Mouse (Mus musculus): Measurements from ENCODE around the gene Adsl.

The Adsl gene

DNA sequence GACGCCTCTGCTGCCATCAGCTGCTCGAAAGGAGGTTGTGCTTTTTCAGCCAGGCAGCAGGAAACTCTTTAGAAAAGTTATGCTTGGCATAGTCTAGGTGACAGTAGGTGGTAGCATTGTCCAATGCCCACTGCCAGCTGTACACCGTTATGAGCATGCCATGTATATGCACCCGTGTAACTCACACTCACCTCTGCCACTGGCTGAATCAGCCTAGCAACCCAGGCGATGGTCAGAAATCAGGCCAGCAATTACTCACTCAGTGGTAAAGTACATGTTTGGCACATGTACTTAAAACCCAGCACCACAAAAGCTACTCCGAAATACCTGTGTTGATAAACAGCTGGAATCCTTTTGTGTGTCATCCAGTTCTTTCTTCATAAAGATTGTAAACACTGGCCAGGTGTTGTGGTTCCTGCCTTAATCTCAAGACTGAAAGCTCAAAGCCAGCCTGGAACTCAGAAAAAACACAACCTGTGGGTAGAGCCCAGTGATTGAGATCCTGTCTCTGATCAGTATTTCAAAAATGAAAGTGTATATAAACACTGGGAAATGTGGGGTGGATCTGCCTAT is 6.7 kb upstream of the Adsl start:
- no peak for DNase-seq (ENCODE audit: low spot score)

DNA sequence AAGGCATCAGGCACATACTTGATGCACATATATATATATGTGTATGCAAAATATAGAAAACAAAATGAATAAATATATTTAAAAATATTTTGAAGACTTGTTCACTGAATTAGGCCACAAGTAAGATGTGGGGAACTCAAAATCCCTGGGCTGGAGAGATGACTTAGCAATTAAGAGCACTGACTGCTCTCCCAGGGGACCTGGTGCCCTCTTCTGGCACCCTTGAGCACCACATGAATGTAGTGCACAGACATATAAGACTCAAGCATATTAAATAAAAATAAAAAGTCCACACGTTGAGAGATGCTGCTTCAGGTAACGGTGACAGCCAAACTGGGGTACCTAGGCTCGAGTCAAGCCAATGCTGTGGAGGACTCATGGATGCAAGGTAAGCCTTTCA is 2.4 kb upstream of the Adsl start:
- DNase-seq (ENCODE audit: low spot score) = no peak

- DNase-seq (ENCODE audit: low spot score) = no peak
Measured at GRCm38 (mm10) chr15:80949431-80949830, 1.1 kb downstream of the Adsl start.

GRCm38 (mm10) chr15:80950055-80950454 is 1.8 kb downstream of the Adsl start:
- no peak for DNase-seq (ENCODE audit: low spot score)

- DNase-seq (ENCODE audit: low spot score) = no peak
Measured at GRCm38 (mm10) chr15:80953971-80954370, 5.7 kb downstream of the Adsl start.

DNA sequence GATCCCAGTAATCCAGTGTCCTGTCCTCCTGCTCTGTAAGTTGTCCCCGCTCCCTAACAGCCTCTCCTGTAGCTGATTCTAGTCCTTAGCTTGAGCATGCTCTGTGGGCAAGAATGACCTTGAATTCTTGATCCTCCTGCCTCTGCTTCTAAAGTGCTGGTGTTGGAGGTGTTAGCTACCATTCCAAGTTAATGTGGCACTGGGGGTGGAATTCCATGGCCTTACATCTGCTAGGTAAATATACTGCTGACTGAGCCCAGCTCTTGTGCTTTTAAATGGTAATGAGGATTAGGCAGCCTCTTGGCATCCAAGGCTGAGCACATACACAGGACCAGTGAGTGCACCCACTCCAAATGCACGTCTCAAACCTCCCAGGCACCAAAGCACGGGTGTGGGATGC is 6.6 kb downstream of the Adsl start:
- DNase-seq (ENCODE audit: low spot score) = no peak

GRCm38 (mm10) chr15:80955836-80956438 is 7.6 kb downstream of the Adsl start:
- DNase-seq (ENCODE audit: low spot score) = no peak

DNA sequence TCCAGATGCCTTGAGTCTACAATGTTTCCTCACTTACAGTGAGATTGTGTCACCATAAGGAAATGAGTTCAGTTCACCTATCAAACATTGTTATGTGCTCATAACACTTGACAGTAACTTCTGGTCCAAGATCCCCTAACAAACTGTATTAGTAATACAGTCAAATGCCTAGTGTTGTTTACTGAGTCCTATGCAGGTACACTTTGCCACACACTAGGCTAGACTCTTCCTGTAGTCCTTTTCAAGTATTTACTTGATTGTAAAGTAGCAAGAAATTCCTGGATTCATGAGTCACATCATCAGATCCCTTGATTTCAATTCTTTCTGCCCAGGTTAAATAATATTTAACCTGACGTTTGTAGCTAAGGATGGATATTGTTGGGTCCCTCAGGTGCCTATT is 21.1 kb downstream of the Adsl start:
- no peak for DNase-seq (ENCODE audit: low spot score)

DNA sequence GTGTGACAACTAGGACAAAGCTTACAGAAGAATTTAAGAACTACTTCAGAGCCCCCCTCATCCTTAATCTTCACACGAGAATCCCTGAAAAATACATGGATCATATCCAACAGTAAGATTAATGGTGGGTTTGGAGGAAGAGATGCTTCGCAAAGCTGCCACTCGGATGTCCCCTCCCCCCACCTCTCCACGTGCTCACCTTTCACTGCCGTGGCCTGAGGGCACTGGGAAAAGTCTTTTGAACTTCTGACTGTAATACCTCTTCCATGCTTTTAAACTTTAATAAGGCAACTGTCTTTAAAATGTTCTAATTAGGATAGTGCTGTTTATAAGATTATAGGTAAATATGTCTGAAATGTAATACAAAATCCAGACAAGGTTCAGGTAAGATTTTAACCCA is 26.0 kb downstream of the Adsl start:
- DNase-seq (ENCODE audit: low spot score) = no peak

DNA sequence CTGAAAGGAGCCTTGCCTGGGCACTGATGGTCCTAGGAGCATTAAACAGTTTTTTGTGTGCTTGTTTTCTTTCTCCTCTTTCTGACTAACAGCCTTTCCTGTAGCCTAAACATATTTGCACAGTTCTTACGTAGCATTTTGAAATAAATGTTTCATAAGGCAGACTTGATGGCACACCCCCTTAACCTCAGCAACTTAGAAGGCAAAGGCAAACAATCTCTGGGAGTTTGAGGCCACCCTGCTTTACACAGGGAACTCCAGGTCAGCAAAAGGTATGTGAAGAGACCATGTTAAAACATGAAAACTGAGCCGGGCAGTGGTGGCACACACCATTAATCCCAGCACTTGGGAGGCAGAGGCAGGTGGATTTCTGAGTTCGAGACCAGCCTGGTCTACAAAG is 27.4 kb downstream of the Adsl start:
- DNase-seq (ENCODE audit: low spot score) = no peak

DNA sequence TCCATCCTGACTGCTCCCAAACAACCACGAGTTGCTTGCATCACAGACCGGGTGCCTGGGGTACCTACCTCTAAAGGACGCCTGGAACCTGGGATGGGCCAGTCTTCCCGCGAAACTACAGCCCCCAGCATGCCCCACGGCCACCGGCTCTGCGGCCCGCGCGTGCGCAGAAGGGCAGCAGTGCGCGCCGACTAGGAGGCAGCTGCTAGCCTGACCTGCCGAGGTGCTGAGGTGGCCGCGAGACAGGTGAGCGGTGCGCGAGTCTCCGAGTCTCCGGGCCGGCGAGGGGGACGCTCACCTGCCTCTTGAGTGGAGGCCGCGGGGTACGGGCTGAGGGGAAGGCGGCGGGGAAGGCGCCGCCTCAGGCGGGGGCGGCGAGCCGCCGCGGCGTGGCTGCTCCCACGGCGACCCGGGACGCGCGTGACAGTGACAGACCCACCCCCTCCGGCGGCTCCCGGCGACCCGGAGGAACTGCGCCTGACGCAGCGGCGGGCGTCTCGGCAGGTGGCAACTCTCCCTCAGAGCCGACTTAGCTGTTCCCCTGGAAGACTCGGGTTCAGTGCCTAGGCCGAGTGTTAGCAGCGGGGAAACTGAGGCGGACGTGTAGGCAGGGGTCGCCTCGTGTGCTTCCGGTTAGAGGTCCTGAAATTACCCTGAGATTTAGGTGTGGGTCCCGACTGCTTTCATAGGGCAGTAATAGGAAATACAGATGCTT is 29.5 kb downstream of the Adsl start, which contains the start of gene Sgsm3:
Sgsm3 (plus strand) TSS at position 146 of the 715 bp plus-strand sequence.
- DNase-seq (ENCODE audit: low spot score) = peak; percentile 61

GRCm38 (mm10) chr15:80979611-80980010 is 31.3 kb downstream of the Adsl start:
- DNase-seq (ENCODE audit: low spot score) = no peak

DNA sequence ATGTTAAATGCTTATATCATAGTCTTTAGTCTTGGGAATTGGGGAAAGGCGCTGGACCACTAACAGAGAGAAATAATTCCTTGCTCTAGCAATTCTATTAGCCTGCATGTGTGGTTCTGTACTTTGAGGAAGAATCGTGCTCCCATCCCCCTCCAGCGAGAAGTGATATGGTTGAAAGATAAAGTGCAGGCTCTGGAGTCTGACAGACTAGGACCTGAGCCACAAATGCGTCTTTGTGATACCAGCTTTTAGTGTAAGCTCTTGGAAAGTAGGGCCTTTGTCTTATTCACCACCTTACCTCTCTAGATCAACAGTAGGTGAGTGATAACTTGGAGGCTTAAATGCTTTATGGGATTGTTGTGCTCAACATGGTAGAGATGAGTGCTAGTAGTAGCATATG is 32.9 kb downstream of the Adsl start:
- DNase-seq (ENCODE audit: low spot score) = no peak

DNA sequence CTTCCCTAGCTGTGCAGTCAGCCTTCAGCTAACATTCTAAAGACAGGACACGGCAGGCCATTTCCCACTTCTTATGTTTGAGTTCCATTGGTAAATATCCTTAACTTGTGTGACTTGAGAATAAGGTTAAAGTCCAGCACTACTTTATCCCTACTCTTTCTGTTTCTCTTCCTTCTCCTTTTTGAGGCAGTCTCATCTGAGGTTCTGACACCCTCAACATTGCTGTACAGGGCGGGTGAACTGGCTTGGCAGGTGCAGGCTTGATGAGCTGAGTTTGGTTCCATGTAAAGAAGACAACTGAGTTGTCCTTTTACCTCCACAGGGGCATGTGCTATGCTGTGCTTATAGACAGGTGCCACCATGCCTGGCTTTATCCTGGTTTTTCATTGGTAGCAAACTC is 35.0 kb downstream of the Adsl start:
- DNase-seq (ENCODE audit: low spot score) = no peak

GRCm38 (mm10) chr15:80988331-80988730 is 40.0 kb downstream of the Adsl start:
- no peak for DNase-seq (ENCODE audit: low spot score)

GRCm38 (mm10) chr15:80989712-80990111 is 41.4 kb downstream of the Adsl start:
- no peak for DNase-seq (ENCODE audit: low spot score)

DNA sequence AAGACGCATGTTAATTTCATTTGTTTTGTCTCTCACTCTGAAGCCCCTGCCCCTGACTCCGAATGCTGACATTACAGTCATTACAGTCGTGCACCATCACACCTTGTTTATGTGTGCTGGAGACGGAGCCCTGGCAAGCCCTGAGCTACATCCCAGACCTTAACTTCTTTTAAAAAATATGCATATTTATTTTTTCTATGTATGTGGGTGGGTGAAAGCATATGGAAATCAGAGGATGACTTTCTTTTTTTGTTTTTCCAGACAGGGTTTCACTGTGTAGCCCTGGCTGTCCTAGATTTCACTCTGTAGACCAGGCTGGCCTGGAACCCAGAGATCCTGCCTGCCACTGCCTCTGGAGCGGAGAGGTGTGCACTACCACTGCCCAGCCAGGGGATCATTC is 46.7 kb downstream of the Adsl start:
- DNase-seq (ENCODE audit: low spot score) = no peak

DNA sequence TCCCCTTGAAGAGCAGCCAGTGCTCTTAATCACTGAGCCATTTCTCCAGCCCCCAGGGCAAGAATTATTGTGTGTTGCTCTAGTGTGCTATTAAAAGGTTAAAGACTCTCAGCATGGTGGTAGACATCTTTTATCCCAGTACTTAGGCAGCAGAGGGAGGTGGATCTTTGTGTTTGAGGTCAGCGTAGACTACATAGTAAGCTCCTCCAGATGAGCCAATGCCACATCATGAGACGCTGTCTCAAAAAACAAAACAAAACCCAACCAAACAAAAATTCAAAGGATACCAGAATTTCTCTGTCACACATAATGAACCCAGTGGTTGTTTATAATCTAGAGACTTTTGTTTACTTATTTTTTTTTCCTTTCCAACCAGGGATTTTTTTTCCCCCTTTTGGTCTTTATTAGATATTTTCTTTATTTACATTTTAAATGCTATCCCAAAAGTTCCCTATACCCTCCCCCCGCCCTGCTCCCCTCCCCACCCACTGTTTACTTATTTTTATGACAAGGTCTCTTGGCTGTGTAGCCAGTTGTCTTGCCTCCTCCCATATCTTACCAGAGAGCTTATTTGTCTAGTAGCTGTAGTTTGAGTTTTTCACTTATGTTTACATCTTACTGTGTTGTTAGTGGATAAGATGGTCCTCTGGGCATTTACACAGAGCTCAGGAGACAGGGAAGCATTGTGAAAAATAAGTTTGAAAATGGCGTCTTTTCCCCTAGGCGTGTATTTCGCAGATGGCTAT is 48.0 kb downstream of the Adsl start:
- no peak for DNase-seq (ENCODE audit: low spot score)

DNA sequence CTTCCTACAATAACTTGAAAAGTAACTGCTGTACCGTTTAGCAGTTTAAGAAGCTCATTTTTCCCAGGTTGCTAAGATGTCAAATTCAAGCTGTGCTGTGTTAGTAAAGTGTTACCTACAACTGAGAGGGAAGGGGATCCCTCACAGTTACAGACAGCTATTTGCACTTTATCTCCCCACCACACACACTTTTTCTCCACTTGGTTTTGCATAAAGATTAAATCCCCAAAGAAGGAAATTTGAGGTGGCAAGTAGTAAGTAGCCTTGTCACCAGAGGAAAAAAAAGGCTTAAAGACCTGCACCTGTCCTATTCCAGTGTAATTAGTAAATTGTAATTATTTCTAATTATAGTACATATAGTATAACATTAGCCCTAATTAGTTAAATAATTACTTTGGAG is 48.8 kb downstream of the Adsl start:
- DNase-seq (ENCODE audit: low spot score) = no peak

GRCm38 (mm10) chr15:81000419-81001138 is 52.3 kb downstream of the Adsl start:
- DNase-seq (ENCODE audit: low spot score) = no peak

GRCm38 (mm10) chr15:81006127-81006735 is 57.9 kb downstream of the Adsl start:
- DNase-seq (ENCODE audit: low spot score) = no peak

DNA sequence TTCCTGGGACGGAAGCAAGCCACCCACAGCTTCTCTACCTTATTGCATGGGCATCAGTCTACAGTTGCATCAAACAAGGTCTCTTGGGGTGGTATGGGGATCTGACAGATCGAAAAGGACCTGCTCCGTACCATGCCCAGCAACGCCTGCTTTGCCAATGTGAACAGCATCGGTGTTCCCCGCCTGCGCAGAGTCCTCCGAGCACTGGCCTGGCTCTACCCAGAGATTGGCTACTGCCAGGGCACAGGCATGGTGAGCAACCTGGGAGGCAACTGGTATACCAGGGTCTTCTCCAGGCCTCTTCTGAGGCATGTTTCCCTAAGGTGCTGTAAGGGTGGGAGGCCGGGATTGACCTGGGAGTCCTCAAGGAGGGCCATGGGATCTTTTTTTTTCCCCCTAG is 59.0 kb downstream of the Adsl start:
- DNase-seq (ENCODE audit: low spot score) = no peak
